Mouse (Mus musculus) thymus, adult 2 months (tissue): Measurements from ENCODE around the gene Ctsa.

Experiments
- CTCF ChIP-seq: fragments of 200-500 bp; IDR thresholded peaks from 2 replicates; pipeline ENCODE4 v1.5.1; 2012; ENCODE audit warnings: mild to moderate bottlenecking, control low read depth, low read length, moderate library complexity, borderline replicate concordance; ENCODE audit not compliant: control insufficient read depth, poor library complexity, insufficient read depth; ENCODE audit errors: extremely low read depth
- POLR2A ChIP-seq: fragments of 200-500 bp; IDR thresholded peaks from 2 replicates; pipeline ENCODE4 v1.6.1; 2012; ENCODE audit warnings: mild to moderate bottlenecking, low read length, control low read depth, moderate library complexity; ENCODE audit not compliant: control insufficient read depth, poor library complexity, insufficient read depth; ENCODE audit errors: extremely low read depth

GRCm38 (mm10) chr2:164829090-164829489, 3.6 kb upstream of the Ctsa start:
- TF ChIP-seq CTCF = no peak
- TF ChIP-seq POLR2A = no peak
